Mouse (Mus musculus) right cerebral cortex, adult 18-20 months (tissue): Measurements from ENCODE around the gene Mfsd4a.

ENCODE experiments used
- DNase-seq: peaks from one replicate; pipeline ENCODE4 v3.0.0; 2022; ENCODE audit warnings: mixed read lengths

Gene Mfsd4a

GRCm38 (mm10) chr1:132067261-132068255 lies at the start of gene Mfsd4a:
Gene Mfsd4a (minus strand): TSS chr1:132068062.
- peak; percentile 63 for DNase-seq

- peak; percentile 60 for DNase-seq
These were observed 48.7 kb upstream of the Mfsd4a start for GRCm38 (mm10) chr1:132116606-132117005.

GRCm38 (mm10) chr1:132113098-132113497 lies 45.2 kb upstream of the Mfsd4a start:
- DNase-seq = no peak

GRCm38 (mm10) chr1:132112426-132112825 lies 44.6 kb upstream of the Mfsd4a start:
- DNase-seq = no peak

- DNase-seq = no peak
These were observed 43.5 kb upstream of the Mfsd4a start for GRCm38 (mm10) chr1:132111411-132111810.

- DNase-seq = no peak
These were observed 41.5 kb upstream of the Mfsd4a start for GRCm38 (mm10) chr1:132109368-132109767.

GRCm38 (mm10) chr1:132104353-132104752 lies 36.5 kb upstream of the Mfsd4a start:
- no peak for DNase-seq

GRCm38 (mm10) chr1:132101953-132102697 lies 34.3 kb upstream of the Mfsd4a start:
- DNase-seq = no peak

GRCm38 (mm10) chr1:132099775-132100174 lies 31.9 kb upstream of the Mfsd4a start:
- DNase-seq = no peak

- peak; percentile 25 for DNase-seq
These were observed 31.2 kb upstream of the Mfsd4a start for GRCm38 (mm10) chr1:132099016-132099415.

- no peak for DNase-seq
These were observed 30.2 kb upstream of the Mfsd4a start for GRCm38 (mm10) chr1:132098076-132098475.

- no peak for DNase-seq
These were observed 27.6 kb upstream of the Mfsd4a start for GRCm38 (mm10) chr1:132095356-132096004.

GRCm38 (mm10) chr1:132093269-132093668 lies 25.4 kb upstream of the Mfsd4a start:
- DNase-seq = no peak

GRCm38 (mm10) chr1:132090266-132090665 lies 22.4 kb upstream of the Mfsd4a start:
- no peak for DNase-seq

- DNase-seq = no peak
These were observed 21.9 kb upstream of the Mfsd4a start for GRCm38 (mm10) chr1:132089767-132090166.

GRCm38 (mm10) chr1:132088181-132088671 lies 20.4 kb upstream of the Mfsd4a start:
- peak; percentile 44 for DNase-seq

GRCm38 (mm10) chr1:132085181-132086049 lies 17.6 kb upstream of the Mfsd4a start:
- no peak for DNase-seq

GRCm38 (mm10) chr1:132078413-132078812 lies 10.6 kb upstream of the Mfsd4a start:
- no peak for DNase-seq

- no peak for DNase-seq
These were observed 7.7 kb upstream of the Mfsd4a start for GRCm38 (mm10) chr1:132075576-132075975.

- DNase-seq = no peak
These were observed 2.8 kb upstream of the Mfsd4a start for GRCm38 (mm10) chr1:132070659-132071058.

GRCm38 (mm10) chr1:132069436-132069835 lies 1.6 kb upstream of the Mfsd4a start:
- DNase-seq = no peak
